Mouse (Mus musculus): ENCODE data around the gene Gm21762. TPM values are rescaled to one million over a fixed set of nuclear protein-coding genes. Genes with fewer than 3 reads are reported as not detected.
"Not testable (repeated sequence)": the region's sequence is repeated elsewhere in the genome, so short reads cannot be mapped to it uniquely, and the experiment has no call there.

Gm21762 gene
- polyA plus RNA-seq, 1 experiment from 2014 or later: not detected

- H3K4me1 ChIP-seq (ENCODE audit: insufficient read depth); H3K27ac ChIP-seq (ENCODE audit: low read depth); H3K4me2 ChIP-seq; DNase-seq; H3K9ac ChIP-seq; H3K9me3 ChIP-seq (ENCODE audit: low read depth, low read length); H3K36me3 ChIP-seq (ENCODE audit: insufficient read depth); ATAC-seq (ENCODE audit: insufficient read depth); H3K27me3 ChIP-seq (ENCODE audit: insufficient read depth, low read length); H3K4me3 ChIP-seq (ENCODE audit: low read depth, low read length): not testable (repeated sequence)
- 77% methylated on average over 7 of the region's 8 CpGs for WGBS
These were observed 19.4 kb downstream of the Gm21762 start for GRCm38 (mm10) chr13:120196189-120196821.

GRCm38 (mm10) chr13:120172133-120172532, 43.6 kb downstream of the Gm21762 start, which contains the start of gene Gm21818:
TSS of gene Gm21818 (plus strand) at chr13:120172433.
- H3K36me3 ChIP-seq (ENCODE audit: insufficient read depth); ATAC-seq (ENCODE audit: insufficient read depth); H3K9ac ChIP-seq; H3K9me3 ChIP-seq (ENCODE audit: low read depth, low read length); H3K4me3 ChIP-seq (ENCODE audit: low read depth, low read length); H3K4me1 ChIP-seq (ENCODE audit: insufficient read depth); H3K27me3 ChIP-seq (ENCODE audit: insufficient read depth, low read length); H3K4me2 ChIP-seq; DNase-seq; H3K27ac ChIP-seq (ENCODE audit: low read depth): not testable (repeated sequence)
- WGBS: 67% methylated on average over 4 of the region's 4 CpGs

- ATAC-seq (ENCODE audit: insufficient read depth); H3K4me3 ChIP-seq (ENCODE audit: low read depth, low read length); H3K27me3 ChIP-seq (ENCODE audit: insufficient read depth, low read length); H3K9ac ChIP-seq; H3K4me2 ChIP-seq; H3K36me3 ChIP-seq (ENCODE audit: insufficient read depth); H3K27ac ChIP-seq (ENCODE audit: low read depth); DNase-seq; H3K9me3 ChIP-seq (ENCODE audit: low read depth, low read length); H3K4me1 ChIP-seq (ENCODE audit: insufficient read depth): not testable (repeated sequence)
- 44% methylated on average over 5 of the region's 5 CpGs for WGBS
These were observed 47.4 kb downstream of the Gm21762 start for GRCm38 (mm10) chr13:120168301-120168700.

Other genes starting within 250 kb of the Gm21762 start
- not detected in 2 replicates for gene Gm36079, start 188.9 kb downstream of the Gm21762 start, polyA plus RNA-seq (2014; fragmentation: Nextera tagmentation; extraction: Ambion mirVana)
- gene Gm21188, start 163.8 kb downstream of the Gm21762 start, polyA plus RNA-seq (2014; fragmentation: Nextera tagmentation; extraction: Ambion mirVana): not detected in 2 replicates
- not detected in 2 replicates for gene Gm20767, start 75.7 kb downstream of the Gm21762 start, polyA plus RNA-seq (2014; fragmentation: Nextera tagmentation; extraction: Ambion mirVana)
- not detected in 2 replicates for gene Gm21818, start 43.5 kb downstream of the Gm21762 start, polyA plus RNA-seq (2014; fragmentation: Nextera tagmentation; extraction: Ambion mirVana)
- gene Gm21731, start 23.2 kb upstream of the Gm21762 start, polyA plus RNA-seq (2014; fragmentation: Nextera tagmentation; extraction: Ambion mirVana): not detected in 2 replicates
- gene AF067061, start 47.2 kb upstream of the Gm21762 start, polyA plus RNA-seq (2014; fragmentation: Nextera tagmentation; extraction: Ambion mirVana): not detected in 2 replicates
- 0.11 and 0.15 TPM in 2 replicates for gene BC147527, start 84.4 kb upstream of the Gm21762 start, polyA plus RNA-seq (2014; fragmentation: Nextera tagmentation; extraction: Ambion mirVana)
- not detected in 2 replicates for gene Tcstv3, start 100.9 kb upstream of the Gm21762 start, polyA plus RNA-seq (2014; fragmentation: Nextera tagmentation; extraction: Ambion mirVana)

Data from lung, embryonic 14.5 days (tissue).